Mouse (Mus musculus): ENCODE data around the gene Mtg2. TPM values are rescaled to one million over a fixed set of nuclear protein-coding genes. Genes with fewer than 3 reads are reported as not detected.

The Mtg2 gene
- total and polyA plus RNA-seq, 3 experiments = 23.5 to 24.7 (median 24.1) TPM

DNA sequence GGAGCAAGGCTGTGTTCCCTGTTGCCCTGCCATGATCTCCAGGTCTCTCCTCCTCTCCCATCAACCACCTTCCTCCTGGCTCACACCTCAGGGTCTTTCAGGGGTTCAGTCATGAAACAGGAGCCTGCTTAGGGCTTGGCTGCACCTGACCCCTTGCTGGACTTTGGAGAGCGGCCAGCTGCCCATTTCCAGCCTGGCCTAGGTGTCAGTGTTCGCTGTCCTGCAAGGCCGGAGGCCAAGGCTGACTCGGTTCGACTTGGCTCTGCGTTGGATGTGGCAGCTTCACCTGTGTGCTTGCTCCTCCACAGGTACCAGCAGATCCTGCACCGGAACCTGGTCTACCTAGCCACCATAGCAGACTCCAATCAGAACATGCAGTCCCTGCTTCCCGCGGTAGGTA lies 17.4 kb upstream of the Mtg2 start:
- H3K4me1 ChIP-seq (ENCODE audit: control insufficient read depth in 1 of 2, insufficient read depth in 2 of 2) = peaks cover 10 to 28% of the 10 kb centered on the region in 2 experiments; a peak in 3 of 4 replicates
- no peak for TF ChIP-seq JUN (IDR thresholded peaks at IDR 0.05; ENCODE audit: insufficient read depth, low read depth, low read length)
- no peak for TF ChIP-seq NRF1 (IDR thresholded peaks at IDR 0.05; ENCODE audit: low read depth, low read length)
- no peak for TF ChIP-seq USF1 (IDR thresholded peaks at IDR 0.05; ENCODE audit: low read depth, low read length)
- no peak for TF ChIP-seq UBTF (IDR thresholded peaks at IDR 0.05; ENCODE audit: low read depth, low read length)
- no peak for TF ChIP-seq ZMIZ1 (IDR thresholded peaks at IDR 0.05; ENCODE audit: low read depth, low read length)
- TF ChIP-seq E2F4 (IDR thresholded peaks at IDR 0.05; ENCODE audit: insufficient replicate concordance, low read depth, low read length) = no peak
- no peak for TF ChIP-seq HCFC1 (IDR thresholded peaks at IDR 0.05; ENCODE audit: low read depth, low read length)
- no peak for TF ChIP-seq RAD21 (IDR thresholded peaks at IDR 0.05; ENCODE audit: low read depth, low read length)
- TF ChIP-seq POLR2AphosphoS2 (IDR thresholded peaks at IDR 0.05; ENCODE audit: low read depth, low read length) = no peak
- no peak for TF ChIP-seq JUND (conservative IDR thresholded peaks at IDR 0.05; ENCODE audit: low read depth, low read length)
- H3K27me3 ChIP-seq (replicated peaks) = no peaks in the 10 kb centered on the region
- dilution Hi-C loops (cut with MboI; ENCODE audit: extremely low pct_ligation_motif_present, extremely low pct_unique_long_range_greater_than_20kb, low sequenced_read_pairs) = loop anchor here (25.0 kb wide), 1 partner anchor 141 kb away; no protein-coding TSS in a partner anchor
- no peak for DNase-seq (ENCODE audit: extremely low read depth)
- peaks cover 5% of the 10 kb centered on the region for H3K9me3 ChIP-seq (replicated peaks; ENCODE audit: low read length)
- no peak overlapping the region for H3K9ac ChIP-seq (ENCODE audit: insufficient read depth, low read depth)
- H3K4me3 ChIP-seq (replicated peaks in 1 of 3; ENCODE audit: low read depth in 2 of 3, low read length in 2 of 3, poor library complexity in 1 of 3) = no peak overlapping the region
- H3K27ac ChIP-seq (ENCODE audit: insufficient read depth, low read depth) = no peak overlapping the region
- H3K36me3 ChIP-seq (replicated peaks in 1 of 2; ENCODE audit: control insufficient read depth in 1 of 2, insufficient read depth in 1 of 2, low read length in 1 of 2) = peaks cover 30 to 61% of the 10 kb centered on the region in 2 experiments
- no peaks in the 10 kb centered on the region for H3K79me2 ChIP-seq (replicated peaks; ENCODE audit: control insufficient read depth, extremely low read depth, insufficient read depth, poor library complexity, severe bottlenecking)
- in situ Hi-C loops (cut with MboI; ENCODE audit: low pct_ligation_motif_present, low pct_unique_long_range_greater_than_20kb, low sequenced_read_pairs) = no loop called here
- H3K4me2 ChIP-seq (ENCODE audit: insufficient read depth, low read depth, poor library complexity, severe bottlenecking) = no peak overlapping the region

DNA sequence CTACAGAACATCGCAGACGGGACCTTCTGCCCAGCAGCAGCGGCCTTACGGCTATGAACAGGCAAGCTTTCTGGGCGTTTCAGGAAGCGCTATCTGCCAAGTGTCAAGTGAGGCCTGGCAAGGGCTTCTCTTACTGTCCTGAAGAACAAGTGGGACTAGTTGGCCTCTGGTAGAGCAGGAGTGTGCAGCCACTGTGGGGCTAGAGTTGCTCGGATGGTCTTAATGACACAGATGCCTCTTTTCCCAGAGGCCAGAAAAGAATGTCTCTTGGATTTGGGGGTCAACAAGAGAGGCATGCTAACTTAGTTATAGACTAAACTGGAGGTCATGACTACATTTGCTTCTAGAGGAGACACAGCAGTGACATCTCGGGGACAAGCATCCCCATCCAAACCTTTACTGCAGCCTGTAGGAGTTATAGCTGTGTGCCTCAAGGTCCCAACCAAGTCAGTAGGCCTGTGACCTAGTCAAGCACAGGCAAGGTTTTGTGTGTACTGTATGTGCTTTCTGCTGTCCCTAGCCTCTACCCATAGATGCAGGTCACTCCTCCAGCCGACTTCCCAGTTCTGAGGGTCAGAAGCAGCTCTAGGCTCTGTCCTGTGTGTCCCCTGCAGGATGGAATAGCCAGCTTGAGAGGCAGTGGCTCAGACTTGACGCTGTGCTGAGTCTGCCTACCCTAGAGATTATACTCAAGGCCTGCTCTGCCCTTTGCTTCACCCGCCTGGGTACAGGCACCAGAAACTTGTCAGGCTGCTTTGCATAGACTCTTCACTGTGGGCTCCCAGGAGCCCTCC lies 6.9 kb upstream of the Mtg2 start:
- Histone ChIP-seq H3K27me3 (replicated peaks) (no peaks in the 10 kb centered on the region), H3K9ac (ENCODE audit: insufficient read depth, low read depth) (no peak overlapping the region), H3K4me3 (replicated peaks in 1 of 3; ENCODE audit: low read depth in 2 of 3, low read length in 2 of 3, poor library complexity in 1 of 3) (no peak overlapping the region), H3K27ac (ENCODE audit: insufficient read depth, low read depth) (no peak overlapping the region), H3K9me3 (replicated peaks; ENCODE audit: low read length) (no peaks in the 10 kb centered on the region), H3K36me3 (replicated peaks in 1 of 2; ENCODE audit: control insufficient read depth in 1 of 2, insufficient read depth in 1 of 2, low read length in 1 of 2) (peaks cover 33 to 58% of the 10 kb centered on the region in 2 experiments), H3K79me2 (replicated peaks; ENCODE audit: control insufficient read depth, extremely low read depth, insufficient read depth, poor library complexity, severe bottlenecking) (no peaks in the 10 kb centered on the region), H3K4me1 (ENCODE audit: control insufficient read depth in 1 of 2, insufficient read depth in 2 of 2) (peaks cover 0 to 10% of the 10 kb centered on the region in 2 experiments; a peak in 1 of 4 replicates), H3K4me2 (ENCODE audit: insufficient read depth, low read depth, poor library complexity, severe bottlenecking) (no peak overlapping the region)
- dilution Hi-C loops (cut with MboI; ENCODE audit: extremely low pct_ligation_motif_present, extremely low pct_unique_long_range_greater_than_20kb, low sequenced_read_pairs) (loop anchor here (25.0 kb wide), 1 partner anchor 151 kb away; no protein-coding TSS in a partner anchor), in situ Hi-C loops (cut with MboI; ENCODE audit: low pct_ligation_motif_present, low pct_unique_long_range_greater_than_20kb, low sequenced_read_pairs) (no loop called here)
- no peak for DNase-seq (ENCODE audit: extremely low read depth)
- no peak for TF ChIP-seq SIN3A (IDR thresholded peaks at IDR 0.05; ENCODE audit: low read length)
- TF ChIP-seq MXI1 (IDR thresholded peaks at IDR 0.05; ENCODE audit: low read depth, low read length) = no peak
- no peak for TF ChIP-seq POLR2AphosphoS2 (IDR thresholded peaks at IDR 0.05; ENCODE audit: low read depth, low read length)
- no peak for TF ChIP-seq ZC3H11A (IDR thresholded peaks at IDR 0.05; ENCODE audit: low read depth, low read length)
- no peak for TF ChIP-seq KAT2A (IDR thresholded peaks at IDR 0.05; ENCODE audit: insufficient replicate concordance, low read length)
- TF ChIP-seq USF2 (conservative IDR thresholded peaks at IDR 0.05; ENCODE audit: low read depth, low read length) = no peak
- no peak for TF ChIP-seq NELFE (IDR thresholded peaks at IDR 0.05; ENCODE audit: low read depth, low read length)
- no peak for TF ChIP-seq ETS1 (conservative IDR thresholded peaks at IDR 0.05; ENCODE audit: low read depth, low read length)
- TF ChIP-seq SMC3 (IDR thresholded peaks at IDR 0.05; ENCODE audit: low read depth, low read length) = no peak
- TF ChIP-seq TBP (conservative IDR thresholded peaks at IDR 0.05; ENCODE audit: low read depth, low read length) = no peak
- TF ChIP-seq ZKSCAN1 (IDR thresholded peaks at IDR 0.05; ENCODE audit: borderline replicate concordance, low read depth, low read length) = no peak
- TF ChIP-seq E2F4 (IDR thresholded peaks at IDR 0.05; ENCODE audit: insufficient replicate concordance, low read depth, low read length) = no peak
- no peak for TF ChIP-seq ZMIZ1 (IDR thresholded peaks at IDR 0.05; ENCODE audit: low read depth, low read length)
- no peak for TF ChIP-seq CHD1 (IDR thresholded peaks at IDR 0.05; ENCODE audit: low read depth, low read length)
- no peak for TF ChIP-seq RAD21 (IDR thresholded peaks at IDR 0.05; ENCODE audit: low read depth, low read length)
- TF ChIP-seq ELF1 (IDR thresholded peaks at IDR 0.05; ENCODE audit: low read depth, low read length) = no peak
- no peak for TF ChIP-seq POLR2A (IDR thresholded peaks at IDR 0.05; ENCODE audit: low read depth, low read length)
- TF ChIP-seq MYC (IDR thresholded peaks at IDR 0.05; ENCODE audit: low read depth, low read length) = no peak
- no peak for TF ChIP-seq GABPA (IDR thresholded peaks at IDR 0.05; ENCODE audit: insufficient replicate concordance, low read depth, low read length)
